11 mouse cellular contexts compared by ENCODE assay signal in the genomic region with DNA sequence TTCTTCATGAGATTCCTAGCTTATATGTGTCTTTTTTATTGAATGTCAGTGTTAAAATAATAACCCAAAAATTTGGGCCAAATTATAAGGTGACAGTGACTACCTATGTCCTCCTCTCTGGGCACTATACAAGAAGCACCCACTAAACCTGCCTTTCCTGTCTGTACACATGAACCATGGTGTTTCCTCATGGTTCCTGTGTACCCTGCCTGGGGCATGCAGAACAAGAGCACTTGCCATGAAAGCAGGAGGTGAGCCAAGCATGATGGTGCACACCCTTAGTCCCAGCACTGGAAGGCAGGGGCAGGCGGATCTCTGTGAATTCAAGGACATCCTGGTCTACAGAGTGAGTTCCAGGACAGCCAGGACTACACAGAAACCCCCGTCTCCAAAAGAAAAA.
"Had no signal": no experiment of that assay in that cellular context is flagged by ENCODE, and none has a peak within 500 bp of the region (broad histone marks: within the 10 kb centered on the region; RNA-seq: fewer than 3 reads in every experiment).

No protein-coding gene starts in this region.

- DNase-seq: retina, postnatal 1 day; right cerebral cortex, adult 18-20 months; right cerebral cortex, postnatal 14 days; right cerebral cortex, postnatal 25 days; right cerebral cortex, postnatal 4 days; spleen, adult 18-20 months; thymus, adult 18-20 months; thymus, adult 2 months; thymus, postnatal 25 days; thymus, postnatal 36 days; thymus, postnatal 4 days had no signal
